8 mouse cellular contexts compared by ENCODE assay signal in the genomic region with DNA sequence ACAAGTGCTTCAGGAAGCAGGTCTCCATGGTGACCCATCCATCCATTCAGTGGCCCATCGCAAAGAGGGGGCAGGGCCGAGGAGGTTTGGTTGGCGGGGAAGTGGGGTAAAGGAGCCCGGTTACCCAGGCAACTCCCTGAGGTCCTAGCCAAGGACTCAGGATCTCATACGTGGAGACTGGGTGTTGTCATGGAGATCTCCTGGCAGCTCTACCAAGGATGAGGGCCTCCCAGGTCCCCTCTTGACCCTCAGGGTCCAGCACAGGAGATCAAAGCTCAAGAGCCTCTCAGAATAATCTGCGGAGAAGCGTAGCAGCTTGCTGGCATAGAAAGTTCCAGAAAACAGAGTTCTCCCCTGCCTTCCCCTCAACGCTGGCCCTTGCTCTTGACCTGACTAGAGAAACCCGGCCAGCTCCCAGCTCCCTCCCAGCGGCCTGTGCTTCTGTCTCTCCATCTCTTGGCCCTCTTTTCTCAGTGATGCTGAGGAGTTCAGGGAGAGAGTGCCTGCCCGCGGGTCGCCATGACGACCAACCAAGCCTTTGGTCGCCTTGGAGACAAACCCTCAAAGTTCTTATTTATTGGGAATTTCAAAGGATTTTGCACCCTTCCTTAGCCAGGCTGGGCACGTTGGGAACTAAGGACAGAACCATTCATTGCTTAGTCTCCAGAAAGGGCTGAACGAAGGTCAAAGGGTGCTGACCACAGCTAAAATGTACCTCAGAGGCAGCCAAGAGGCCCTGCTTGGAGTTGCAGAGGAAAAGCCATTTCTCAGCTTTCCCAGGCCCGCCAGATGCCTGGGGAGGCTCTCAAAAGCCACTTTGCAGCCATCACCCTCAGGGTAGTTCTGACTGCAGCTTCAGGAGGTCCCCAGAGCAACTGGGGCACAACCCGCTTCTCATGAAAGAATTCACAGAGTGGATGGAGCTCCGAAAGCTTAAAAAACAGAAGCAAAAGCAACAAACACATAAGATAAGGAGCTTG.
DNase-seq lines count a peak whose midpoint lies in the region; ATAC-seq and TF ChIP-seq lines count a peak whose summit lies in the region.

No protein-coding gene starts in this region.

- H3K4me2 ChIP-seq in forebrain, postnatal 0 days (ENCODE audit: low read depth), result peak overlapping the region; percentile 31
- H3K4me2 ChIP-seq in kidney, embryonic 14.5 days (replicated peaks; ENCODE audit: low read depth, low read length), result no peak overlapping the region

- ATAC-seq in forebrain, postnatal 0 days, result peak; percentile 96
- no peak for ATAC-seq in inflammation-experienced regulatory T-cells, adult 6 months
- ATAC-seq in kidney, embryonic 14.5 days (ENCODE audit: low FRiP score, low TSS enrichment), result no peak

- no peaks in the 10 kb centered on the region for H3K9me3 ChIP-seq in forebrain, postnatal 0 days (ENCODE audit: low read length)
- H3K9me3 ChIP-seq in kidney, embryonic 14.5 days (ENCODE audit: control insufficient read depth, low read length), result no peaks in the 10 kb centered on the region

- TF ChIP-seq CTCF in forebrain, postnatal 0 days (IDR thresholded peaks at IDR 0.05; ENCODE audit: low read depth), result no peak

- DNase-seq in brain, embryonic 18.5 days (ENCODE audit: low read depth, low spot score), result peak; percentile 74
- peak; percentile 87 for DNase-seq in forebrain, postnatal 0 days
- peak; percentile 81 to 89 for DNase-seq in layer of hippocampus, postnatal 14 days (ENCODE audit: low spot score in 2 of 2)
- peak; percentile 76 for DNase-seq in neural tube, embryonic 10.5 days (ENCODE audit: extremely low spot score, low spot score)
- no peak for DNase-seq in spleen, postnatal 14 days (ENCODE audit: low spot score in 2 of 2)
- no peak for DNase-seq in urinary bladder, postnatal 25 days (ENCODE audit: low spot score)

- no peak overlapping the region for H3K9ac ChIP-seq in forebrain, postnatal 0 days
- H3K9ac ChIP-seq in kidney, embryonic 14.5 days (ENCODE audit: low read depth, low read length), result no peak overlapping the region

- H3K4me1 ChIP-seq in forebrain, postnatal 0 days (ENCODE audit: insufficient read depth), result peaks cover 17% of the 10 kb centered on the region
- H3K4me1 ChIP-seq in kidney, embryonic 14.5 days (ENCODE audit: control insufficient read depth, insufficient read depth, low read length), result no peaks in the 10 kb centered on the region

- no peaks in the 10 kb centered on the region for H3K36me3 ChIP-seq in forebrain, postnatal 0 days (ENCODE audit: insufficient read depth)
- H3K36me3 ChIP-seq in kidney, embryonic 14.5 days (ENCODE audit: control insufficient read depth, insufficient read depth, low read length), result no peaks in the 10 kb centered on the region

- no peak overlapping the region for H3K4me3 ChIP-seq in forebrain, postnatal 0 days (ENCODE audit: low read depth, low read length)
- no peak overlapping the region for H3K4me3 ChIP-seq in kidney, embryonic 14.5 days (ENCODE audit: low read length)

- peak overlapping the region; percentile 74 for H3K27ac ChIP-seq in forebrain, postnatal 0 days (ENCODE audit: low read depth, low read length)
- H3K27ac ChIP-seq in kidney, embryonic 14.5 days (ENCODE audit: low read depth, low read length), result no peak overlapping the region

- 7% methylated on average over 20 of the region's 20 CpGs for WGBS in forebrain, postnatal 0 days
- 39% methylated on average over 20 of the region's 20 CpGs for WGBS in kidney, embryonic 14.5 days

- no peaks in the 10 kb centered on the region for H3K27me3 ChIP-seq in forebrain, postnatal 0 days (ENCODE audit: insufficient read depth, low read length)
- H3K27me3 ChIP-seq in kidney, embryonic 14.5 days (ENCODE audit: control insufficient read depth, insufficient read depth, low read length), result no peaks in the 10 kb centered on the region

Comparison
In these comparisons a context has a peak if more than half of its experiments do, and no peak if none do; other contexts are left out.
1. DNase-seq: peak in brain, embryonic 18.5 days (single experiment), forebrain, postnatal 0 days (single experiment), layer of hippocampus, postnatal 14 days (2 of 2) and neural tube, embryonic 10.5 days (single experiment); none in spleen, postnatal 14 days (0 of 2) and urinary bladder, postnatal 25 days (single experiment).